Mouse (Mus musculus) kidney, postnatal 0 days (tissue): ENCODE data around the gene Dtx1. TPM values are rescaled to one million over a fixed set of nuclear protein-coding genes. Genes with fewer than 3 reads are reported as not detected.

Experiments used
- ATAC-seq: fragments of 200-750 bp; cut with Nextera tagmentation; replicated peaks from 2 replicates; pipeline ENCODE4 v1.8.0; 2017; ENCODE audit warnings: low read depth, moderate number of reproducible peaks, moderate TSS enrichment, moderate library complexity; ENCODE audit not compliant: low FRiP score
- DNase-seq: peaks from one replicate; pipeline ENCODE4 v3.0.0-alpha.2; 2016; ENCODE audit warnings: low spot score
- H3K27ac ChIP-seq: fragments of 300-500 bp; sonication (generic); 2 replicates; pipeline ENCODE4 v1.5.1; 2014; ENCODE audit warnings: mild to moderate bottlenecking
- H3K27me3 ChIP-seq: fragments of 300-500 bp; sonication (generic); 2 replicates; pipeline ENCODE4 v1.6.1; 2014; ENCODE audit warnings: low read length, mixed read lengths; ENCODE audit not compliant: insufficient read depth
- H3K36me3 ChIP-seq: fragments of 300-500 bp; sonication (generic); 2 replicates; pipeline ENCODE4 v1.6.1; 2014; ENCODE audit warnings: low read length, mixed read lengths; ENCODE audit not compliant: insufficient read depth
- H3K4me1 ChIP-seq: fragments of 300-500 bp; sonication (generic); replicated peaks from 2 replicates; pipeline ENCODE4 v1.6.1; 2014; ENCODE audit warnings: antibody characterized with exemption, low read length, mixed read lengths; ENCODE audit not compliant: insufficient read depth
- H3K4me2 ChIP-seq: fragments of 300-500 bp; sonication (generic); 2 replicates; pipeline ENCODE4 v1.6.1; 2014; ENCODE audit warnings: mild to moderate bottlenecking, low read length, moderate library complexity, mixed read lengths
- H3K4me3 ChIP-seq: fragments of 300-500 bp; sonication (generic); replicated peaks from 2 replicates; pipeline ENCODE4 v1.5.1; 2014; ENCODE audit warnings: low read depth, low read length
- H3K9ac ChIP-seq: fragments of 300-500 bp; sonication (generic); 2 replicates; pipeline ENCODE4 v1.6.1; 2014; ENCODE audit warnings: low read depth, low read length
- H3K9me3 ChIP-seq: fragments of 300-500 bp; sonication (generic); replicated peaks from 2 replicates; pipeline ENCODE4 v1.6.1; 2016; ENCODE audit warnings: low read length, inconsistent platforms, mixed read lengths
- CTCF ChIP-seq: IDR thresholded peaks from 2 replicates; pipeline ENCODE4 v1.5.1; 2016; ENCODE audit warnings: antibody characterized with exemption, low read depth, mild to moderate bottlenecking, moderate library complexity
- WGBS: fragments of 180-500 bp; shearing (Covaris S2); extraction: QIAGEN DNeasy Blood & Tissue Kit; methylation state at CpG from one replicate; pipeline ENCODE4 v1.1.7; 2014; 5-methylcytosine and 5-hydroxymethylcytosine counted together
- polyA plus RNA-seq: library from polyadenylated mRNA; unstranded; fragments of >200 nt; fragmentation: Nextera tagmentation; extraction: Ambion mirVana; gene quantifications from 2 replicates; pipeline ENCODE4 v1.2.1, GENCODE M21; 2015

Dtx1 gene
- polyA plus RNA-seq, 1 experiment from 2014 or later, result 5.5 TPM

GRCm38 (mm10) chr5:120702421-120702820 lies 9.3 kb downstream of the Dtx1 start:
- WGBS, result 86% methylated on average over 4 of the region's 4 CpGs
- Histone ChIP-seq H3K27me3 (no peaks in the 10 kb centered on the region; the same call in 1 of the 2 replicates), H3K9ac (no peak overlapping the region), H3K4me2 (no peak overlapping the region), H3K27ac (no peak overlapping the region), H3K36me3 (no peaks in the 10 kb centered on the region), H3K9me3 (no peaks in the 10 kb centered on the region), H3K4me1 (peaks cover 5% of the 10 kb centered on the region; the same call in 1 of the 2 replicates), H3K4me3 (no peak overlapping the region)
- no peak for DNase-seq
- no peak for ATAC-seq
- no peak for TF ChIP-seq CTCF

GRCm38 (mm10) chr5:120700996-120701790 lies 10.5 kb downstream of the Dtx1 start:
- Histone ChIP-seq H3K27me3 (no peaks in the 10 kb centered on the region; the same call in 1 of the 2 replicates), H3K4me2 (no peak overlapping the region), H3K4me1 (no peaks in the 10 kb centered on the region), H3K9me3 (no peaks in the 10 kb centered on the region), H3K27ac (no peak overlapping the region), H3K36me3 (no peaks in the 10 kb centered on the region), H3K4me3 (no peak overlapping the region), H3K9ac (no peak overlapping the region)
- no peak for TF ChIP-seq CTCF
- DNase-seq (no peak), ATAC-seq (no peak)
- WGBS, result 55% methylated on average over 11 of the region's 11 CpGs

GRCm38 (mm10) chr5:120698801-120699391 lies 12.8 kb downstream of the Dtx1 start:
- WGBS, result 48% methylated on average over 16 of the region's 16 CpGs
- no peaks in the 10 kb centered on the region for H3K4me1 ChIP-seq
- no peaks in the 10 kb centered on the region for H3K9me3 ChIP-seq
- ATAC-seq (no peak), DNase-seq (no peak)
- peaks cover 19% of the 10 kb centered on the region for H3K27me3 ChIP-seq
- TF ChIP-seq CTCF, result no peak
- no peak overlapping the region for H3K27ac ChIP-seq
- no peak overlapping the region for H3K9ac ChIP-seq
- H3K4me2 ChIP-seq, result no peak overlapping the region
- no peaks in the 10 kb centered on the region for H3K36me3 ChIP-seq
- H3K4me3 ChIP-seq, result no peak overlapping the region

GRCm38 (mm10) chr5:120698181-120698580 lies 13.5 kb downstream of the Dtx1 start:
- ATAC-seq, result no peak
- WGBS, result 62% methylated on average over 3 of the region's 3 CpGs

GRCm38 (mm10) chr5:120696865-120697264 lies 14.9 kb downstream of the Dtx1 start:
- Histone ChIP-seq H3K9me3 (no peaks in the 10 kb centered on the region), H3K27ac (no peak overlapping the region), H3K9ac (no peak overlapping the region), H3K4me1 (no peaks in the 10 kb centered on the region), H3K36me3 (no peaks in the 10 kb centered on the region), H3K4me2 (no peak overlapping the region), H3K27me3 (peaks cover 22% of the 10 kb centered on the region), H3K4me3 (no peak overlapping the region)
- 66% methylated on average over 4 of the region's 4 CpGs for WGBS
- DNase-seq, result no peak
- ATAC-seq, result no peak
- no peak for TF ChIP-seq CTCF

More at GRCm38 (mm10) chr5:120698181-120698580, 13.5 kb downstream of the Dtx1 start:
- Histone ChIP-seq H3K36me3 (no peaks in the 10 kb centered on the region), H3K9me3 (no peaks in the 10 kb centered on the region), H3K4me2 (no peak overlapping the region), H3K4me1 (no peaks in the 10 kb centered on the region), H3K9ac (no peak overlapping the region), H3K27me3 (peaks cover 22% of the 10 kb centered on the region), H3K4me3 (no peak overlapping the region), H3K27ac (no peak overlapping the region)
- DNase-seq, result no peak
- no peak for TF ChIP-seq CTCF

- no peak overlapping the region for H3K4me2 ChIP-seq
- ATAC-seq, result no peak; the same call in 1 of the 2 replicates
- no peak for TF ChIP-seq CTCF
Measured at GRCm38 (mm10) chr5:120696057-120696743, 15.5 kb downstream of the Dtx1 start.

More at GRCm38 (mm10) chr5:120696057-120696743, 15.5 kb downstream of the Dtx1 start:
- no peak overlapping the region for H3K4me3 ChIP-seq
- H3K4me1 ChIP-seq, result no peaks in the 10 kb centered on the region
- no peaks in the 10 kb centered on the region for H3K36me3 ChIP-seq
- H3K27me3 ChIP-seq, result peaks cover 22% of the 10 kb centered on the region
- H3K27ac ChIP-seq, result no peak overlapping the region
- no peak overlapping the region for H3K9ac ChIP-seq
- no peaks in the 10 kb centered on the region for H3K9me3 ChIP-seq
- 79% methylated on average over 16 of the region's 16 CpGs for WGBS
- DNase-seq, result no peak
